Mouse (Mus musculus): ENCODE results near the gene Mphosph9.
"Not testable (repeated sequence)": the region's sequence is repeated elsewhere in the genome, so short reads cannot be mapped to it uniquely, and the experiment has no call there.

Gene Mphosph9

DNA sequence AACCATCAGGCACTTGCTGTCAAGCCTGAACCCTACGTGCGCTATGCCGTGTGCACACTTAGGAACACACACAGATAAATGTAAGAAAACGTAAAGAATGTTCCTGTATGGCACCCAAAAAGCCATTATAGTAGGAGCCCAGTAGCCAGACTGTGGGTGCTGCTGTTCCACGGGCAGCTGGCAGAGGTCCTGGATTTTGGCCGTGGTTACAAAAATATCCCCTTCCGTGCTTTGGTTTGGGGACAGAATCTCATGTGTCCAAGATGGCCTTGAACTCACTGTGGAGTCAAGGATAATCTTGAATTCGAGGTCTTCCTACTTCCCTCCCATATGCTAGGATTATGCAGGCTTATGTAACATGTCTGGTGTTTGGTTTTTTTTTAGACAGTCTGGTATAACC lies 15.1 kb upstream of the Mphosph9 start:
- DNase-seq (ENCODE audit: low spot score in 2 of 2): no peak

DNA sequence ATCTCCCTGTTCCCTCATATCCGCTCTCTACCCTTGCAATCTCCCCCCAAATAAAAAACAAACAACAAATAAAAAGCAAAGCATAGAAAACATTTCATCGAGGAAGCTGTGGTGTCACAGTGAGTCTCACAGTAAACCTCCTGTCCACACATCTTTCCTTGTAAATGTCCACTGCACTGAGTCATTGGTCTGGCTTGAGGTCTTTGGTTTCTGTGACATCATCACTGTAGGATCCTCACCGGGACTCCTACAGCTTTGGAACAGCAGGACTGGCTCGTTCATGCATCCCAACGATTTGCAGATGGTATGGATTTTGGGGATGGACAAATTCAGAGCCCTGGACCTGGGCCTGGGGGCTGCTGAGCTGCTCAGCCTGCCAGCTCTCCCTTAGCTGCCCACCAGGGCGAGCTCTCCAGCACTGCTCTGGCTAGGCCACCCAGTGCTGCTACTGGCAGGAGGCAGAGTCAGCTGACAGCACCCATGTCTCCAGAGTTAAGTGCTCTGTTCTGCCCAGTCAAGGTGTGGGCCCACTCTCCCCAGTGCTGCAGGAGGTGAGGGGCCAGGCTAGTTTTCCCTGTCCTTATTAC lies 14.1 kb upstream of the Mphosph9 start:
- peak in 1 of 2 experiments; percentile 13 for DNase-seq (ENCODE audit: low spot score in 2 of 2)

DNA sequence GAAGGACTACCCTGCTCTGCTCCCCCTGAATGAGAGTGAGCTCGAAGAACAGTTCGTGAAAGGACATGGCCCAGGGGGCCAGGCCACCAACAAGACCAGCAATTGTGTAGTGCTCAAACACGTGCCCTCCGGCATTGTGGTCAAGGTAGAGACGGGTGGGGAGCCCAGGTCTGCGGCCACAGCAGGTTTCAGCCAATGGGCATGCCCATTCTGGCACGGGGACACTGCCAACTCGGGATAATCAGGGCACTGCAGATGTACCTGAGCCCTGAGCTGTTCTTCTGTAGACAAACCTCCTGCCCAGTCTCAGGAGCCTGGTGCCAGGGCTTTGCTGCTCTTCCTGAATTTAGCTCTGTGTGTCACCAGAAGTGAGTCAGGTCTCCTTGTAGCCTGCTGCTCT lies 11.0 kb upstream of the Mphosph9 start:
- no peak for DNase-seq (ENCODE audit: low spot score in 2 of 2)

- no peak for DNase-seq (ENCODE audit: low spot score in 2 of 2)
Observed at GRCm38 (mm10) chr5:124337909-124338308, 10.1 kb upstream of the Mphosph9 start.

DNA sequence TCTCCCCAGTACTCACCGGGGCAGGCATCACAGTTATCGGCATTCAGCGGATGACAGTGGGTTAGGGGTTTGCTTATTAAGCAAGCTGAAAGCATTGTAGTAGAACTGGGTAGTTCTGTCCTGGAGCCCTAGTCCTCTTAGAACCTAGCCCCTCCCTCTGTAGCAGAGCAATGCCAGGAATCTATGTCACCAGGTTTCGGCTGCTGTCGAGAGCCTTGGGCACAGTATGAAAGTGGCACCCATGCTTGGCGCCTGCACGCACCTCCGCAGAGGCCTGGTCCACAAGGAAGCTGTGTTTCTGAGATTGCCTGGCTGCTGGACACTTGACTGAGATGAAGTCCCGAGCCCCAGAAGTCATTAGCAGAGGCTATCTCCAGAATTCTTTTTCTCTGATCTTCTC lies 9.3 kb upstream of the Mphosph9 start:
- DNase-seq (ENCODE audit: low spot score in 2 of 2): no peak

DNA sequence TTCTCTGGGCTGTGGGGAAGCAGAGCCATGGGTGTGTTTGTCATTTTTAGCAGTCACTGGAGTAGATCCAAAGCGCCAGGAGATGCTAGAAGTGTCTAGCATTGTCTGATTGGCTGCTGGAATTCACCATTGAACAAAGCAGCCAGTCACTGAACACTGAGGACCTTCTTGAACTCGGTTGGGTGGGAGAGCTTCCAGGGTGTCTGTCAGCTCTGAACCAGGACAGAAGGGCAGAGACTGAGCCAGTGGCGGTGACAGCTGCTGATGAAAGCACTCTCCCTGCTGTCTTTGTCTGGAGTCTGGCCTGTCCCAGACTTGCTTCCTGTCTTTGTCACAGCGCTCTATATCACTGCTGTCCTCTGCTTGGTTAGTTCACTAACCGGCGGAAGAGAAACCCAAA lies 6.6 kb upstream of the Mphosph9 start:
- DNase-seq (ENCODE audit: low spot score in 2 of 2): no peak

DNA sequence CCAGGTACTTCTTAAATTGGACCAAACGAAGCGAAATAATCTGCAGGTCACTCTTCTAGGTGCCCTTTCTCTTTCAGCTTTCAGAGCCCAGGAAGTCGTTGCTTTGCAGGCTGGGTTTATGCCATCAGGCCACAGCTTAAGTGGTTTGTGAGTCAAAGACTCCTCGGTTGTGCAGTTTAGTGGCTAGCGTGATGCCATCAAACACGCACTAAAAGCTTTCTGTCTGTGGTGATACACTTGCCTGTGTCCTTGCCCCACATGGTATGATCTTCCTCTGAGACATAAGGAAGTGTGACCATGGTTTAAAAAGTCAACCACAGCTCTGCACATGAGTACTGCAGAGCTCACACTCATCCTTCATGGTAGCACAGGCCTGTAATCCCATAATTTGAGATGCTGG lies 2.3 kb upstream of the Mphosph9 start:
- DNase-seq (ENCODE audit: low spot score in 2 of 2): no peak

- no peak for DNase-seq (ENCODE audit: low spot score in 2 of 2)
Observed at GRCm38 (mm10) chr5:124326829-124327228, 943 bp downstream of the Mphosph9 start.

DNA sequence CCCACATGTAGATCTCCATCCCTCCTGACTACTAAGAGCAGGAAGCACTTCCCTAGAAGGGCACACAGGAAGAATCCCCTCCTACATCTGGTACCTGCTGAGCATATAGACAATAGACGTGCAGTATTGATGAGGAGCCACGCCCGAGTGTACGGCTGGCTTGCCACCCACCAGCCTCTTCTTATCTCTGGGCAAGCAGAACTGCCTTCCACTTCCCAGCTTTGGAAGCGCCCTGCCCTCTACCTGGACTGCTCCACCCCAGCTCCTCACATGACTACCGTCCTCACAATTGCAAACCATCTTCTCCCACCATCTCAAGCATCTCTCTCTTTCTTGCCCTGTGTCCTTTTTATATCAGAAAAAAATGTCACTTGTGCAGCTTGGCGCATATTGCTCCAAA lies 10.1 kb downstream of the Mphosph9 start:
- DNase-seq (ENCODE audit: low spot score in 2 of 2): no peak

DNA sequence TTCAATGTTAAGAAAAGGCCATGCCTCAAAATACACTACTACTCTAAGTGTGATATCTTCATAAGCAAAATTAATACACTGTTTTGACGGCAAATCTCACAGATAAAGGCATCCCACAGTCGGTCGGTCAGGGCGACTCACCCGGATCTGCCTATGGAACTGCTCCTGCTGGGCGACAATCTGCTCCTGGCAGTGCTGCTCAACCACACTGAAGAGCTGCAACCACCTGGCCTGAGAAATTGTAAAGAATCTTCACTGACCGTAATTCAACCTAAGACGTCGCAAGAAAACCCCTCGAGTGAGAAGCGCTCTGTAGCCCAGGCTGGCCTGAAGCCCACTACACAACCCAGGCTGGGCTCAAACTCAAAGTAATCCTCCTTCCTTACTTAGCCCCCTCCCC lies 11.8 kb downstream of the Mphosph9 start:
- no peak for DNase-seq (ENCODE audit: low spot score in 2 of 2)

GRCm38 (mm10) chr5:124315498-124315897 lies 12.3 kb downstream of the Mphosph9 start:
- DNase-seq (ENCODE audit: low spot score in 2 of 2): no peak

- no peak for DNase-seq (ENCODE audit: low spot score in 2 of 2)
Observed at GRCm38 (mm10) chr5:124310091-124310490, 17.7 kb downstream of the Mphosph9 start.

GRCm38 (mm10) chr5:124309155-124309554 lies 18.6 kb downstream of the Mphosph9 start:
- DNase-seq (ENCODE audit: low spot score in 2 of 2): no peak

DNA sequence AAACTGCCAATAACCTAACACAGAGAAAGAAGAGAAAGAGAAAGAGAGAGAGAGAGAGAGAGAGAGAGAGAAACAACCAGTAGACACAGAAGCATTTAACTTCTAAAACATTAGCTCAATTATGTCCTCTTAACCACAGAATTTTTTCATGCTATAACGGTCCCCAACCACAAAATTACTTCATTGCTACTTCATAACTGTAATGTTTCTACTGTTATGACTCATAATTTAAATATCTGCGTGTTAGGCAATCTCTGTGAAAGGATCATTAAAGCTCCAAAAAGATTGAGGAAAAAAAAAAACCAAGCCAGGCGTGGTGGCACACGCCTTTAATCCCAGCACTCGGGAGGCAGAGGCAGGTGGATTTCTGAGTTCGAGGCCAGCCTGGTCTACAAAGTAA lies 24.9 kb downstream of the Mphosph9 start:
- DNase-seq (ENCODE audit: low spot score in 2 of 2): not testable (repeated sequence)

DNA sequence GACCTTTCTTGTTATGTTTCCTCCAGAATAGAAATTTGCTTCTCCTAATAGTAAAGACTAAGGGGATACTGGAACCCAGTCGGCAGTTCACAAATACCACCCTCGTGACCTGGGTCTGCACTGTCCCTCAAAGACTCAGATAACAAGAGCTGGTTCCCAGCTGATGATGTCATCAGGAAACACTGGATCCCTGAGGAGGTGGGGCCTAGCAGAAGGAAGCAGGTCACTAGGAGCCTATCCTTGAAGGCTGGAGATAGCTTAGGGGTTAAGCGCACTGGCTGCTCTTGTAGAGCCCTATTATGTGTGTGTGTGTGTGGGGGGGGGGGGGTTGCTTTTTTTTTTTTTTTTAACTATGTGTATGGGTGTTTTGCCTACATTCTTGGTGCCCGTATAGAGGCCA lies 27.6 kb downstream of the Mphosph9 start:
- DNase-seq (ENCODE audit: low spot score in 2 of 2): no peak

DNA sequence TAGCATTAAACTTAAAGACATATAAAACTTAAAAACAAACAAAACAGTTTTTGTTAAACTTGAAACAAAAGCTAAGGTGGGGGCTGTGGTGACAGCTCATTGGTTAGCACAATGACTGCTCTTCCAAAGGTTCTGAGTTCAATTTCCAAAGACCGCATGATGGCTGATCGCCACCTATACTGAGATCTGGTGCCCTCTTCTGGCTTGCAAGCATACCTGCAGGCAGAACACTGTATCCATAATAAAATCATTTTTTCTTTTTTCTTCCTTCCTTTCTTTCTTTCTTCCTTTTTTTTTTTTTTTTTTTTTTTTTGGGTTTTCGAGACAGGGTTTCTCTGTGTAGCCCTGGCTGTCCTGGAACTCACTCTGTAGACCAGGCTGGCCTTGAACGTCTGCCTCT lies 28.5 kb downstream of the Mphosph9 start:
- not testable (repeated sequence) for DNase-seq (ENCODE audit: low spot score in 2 of 2)

- DNase-seq (ENCODE audit: low spot score in 2 of 2): no peak
Observed at GRCm38 (mm10) chr5:124296475-124296874, 31.3 kb downstream of the Mphosph9 start.

DNA sequence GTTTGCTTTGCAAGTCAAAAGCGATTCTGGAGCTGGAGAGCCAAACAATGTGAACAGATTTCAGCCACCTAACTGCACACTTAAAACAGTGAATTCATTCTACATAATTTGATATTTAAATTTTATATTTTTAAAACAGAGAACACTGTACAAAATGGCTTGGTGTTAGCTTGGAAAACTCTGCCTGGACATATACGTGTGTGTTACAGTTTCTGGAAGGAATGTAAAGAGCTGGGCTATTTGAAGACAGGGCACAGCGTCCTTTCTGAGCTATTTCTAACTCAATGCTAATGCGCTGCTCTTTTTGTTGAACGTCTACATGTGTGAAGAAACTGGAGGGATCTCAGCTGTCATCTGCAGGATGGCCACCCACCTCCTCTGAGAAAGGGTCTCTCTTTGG lies 33.8 kb downstream of the Mphosph9 start:
- no peak for DNase-seq (ENCODE audit: low spot score in 2 of 2)

- DNase-seq (ENCODE audit: low spot score in 2 of 2): no peak
Observed at GRCm38 (mm10) chr5:124290216-124290615, 37.6 kb downstream of the Mphosph9 start.

GRCm38 (mm10) chr5:124287616-124288247 lies 40.0 kb downstream of the Mphosph9 start:
- DNase-seq (ENCODE audit: low spot score in 2 of 2): no peak

DNA sequence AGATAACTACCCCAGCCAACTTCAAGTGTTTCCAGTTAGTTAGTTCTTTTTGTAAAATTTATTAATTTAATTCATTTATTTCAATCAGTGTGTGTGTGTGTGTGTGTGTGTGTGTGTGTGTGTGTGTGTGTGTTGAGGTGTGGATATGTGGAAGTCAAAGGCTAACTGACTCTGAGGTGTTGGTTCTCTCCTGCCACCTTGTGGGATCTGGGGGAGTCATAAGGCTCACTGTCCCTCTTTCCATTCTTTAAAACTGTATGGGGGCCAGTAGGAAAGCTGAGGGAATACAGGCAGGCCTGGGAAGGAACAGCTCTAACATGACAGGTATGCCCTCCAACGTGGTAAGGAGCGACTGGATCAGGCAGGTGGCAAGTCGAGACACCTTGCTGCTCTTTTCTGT lies 43.4 kb downstream of the Mphosph9 start:
- DNase-seq (ENCODE audit: low spot score in 2 of 2): no peak

- DNase-seq (ENCODE audit: low spot score in 2 of 2): no peak
Observed at GRCm38 (mm10) chr5:124282854-124283253, 44.9 kb downstream of the Mphosph9 start.

- no peak for DNase-seq (ENCODE audit: low spot score in 2 of 2)
Observed at GRCm38 (mm10) chr5:124270226-124270625, 57.5 kb downstream of the Mphosph9 start.

GRCm38 (mm10) chr5:124269661-124270060 lies 58.1 kb downstream of the Mphosph9 start:
- no peak for DNase-seq (ENCODE audit: low spot score in 2 of 2)

All from spleen, postnatal 36 days (tissue).